Mouse (Mus musculus): ENCODE measurements at regions not wholly inside any gene's neighbourhood (a gene's known extent, or its start where the extent isn't known, plus 50 kb on each side); places are given as distances from the start of the nearest gene placed in this dataset.

- H3K4me2 ChIP-seq (ENCODE audit: low read depth, low read length), result no peak overlapping the region
- no peak overlapping the region for H3K9ac ChIP-seq (replicated peaks)
- H3K27ac ChIP-seq (ENCODE audit: low read depth), result no peak overlapping the region
- H3K9me3 ChIP-seq (ENCODE audit: low read length), result no peaks in the 10 kb centered on the region
- no peaks in the 10 kb centered on the region for H3K36me3 ChIP-seq (replicated peaks; ENCODE audit: insufficient read depth, low read length)
- TF ChIP-seq EP300 (IDR thresholded peaks at IDR 0.05; ENCODE audit: low read depth), result no peak
- 72% methylated on average over 2 of the region's 2 CpGs for WGBS (ENCODE audit: insufficient replicate concordance)
- H3K27me3 ChIP-seq (ENCODE audit: insufficient read depth, low read length), result no peaks in the 10 kb centered on the region
- ATAC-seq (no peak), DNase-seq (no peak)
- no peaks in the 10 kb centered on the region for H3K4me1 ChIP-seq (ENCODE audit: insufficient read depth)
- H3K4me3 ChIP-seq (ENCODE audit: low read depth, low read length), result no peak overlapping the region
Observed at GRCm38 (mm10) chr4:84192301-84192700, 482.8 kb downstream of the Bnc2 start.

- ATAC-seq (no peak), DNase-seq (no peak)
- TF ChIP-seq CTCF (IDR thresholded peaks at IDR 0.05; ENCODE audit: low read depth) (0 out of 2 replicates have a peak, but pooled peaks have one; percentile 30), EP300 (IDR thresholded peaks at IDR 0.05; ENCODE audit: low read depth) (no peak)
- no peaks in the 10 kb centered on the region for H3K4me1 ChIP-seq (ENCODE audit: insufficient read depth)
- no peaks in the 10 kb centered on the region for H3K36me3 ChIP-seq (replicated peaks; ENCODE audit: insufficient read depth, low read length)
- H3K27ac ChIP-seq (ENCODE audit: low read depth), result no peak overlapping the region
- H3K4me3 ChIP-seq (ENCODE audit: low read depth, low read length), result no peak overlapping the region
- whole genome bisulfite sequencing (ENCODE audit: insufficient replicate concordance), result 79% methylated on average over 2 of the region's 2 CpGs
- no peaks in the 10 kb centered on the region for H3K9me3 ChIP-seq (ENCODE audit: low read length)
- H3K9ac ChIP-seq (replicated peaks), result no peak overlapping the region
- H3K27me3 ChIP-seq (ENCODE audit: insufficient read depth, low read length), result no peaks in the 10 kb centered on the region
- no peak overlapping the region for H3K4me2 ChIP-seq (ENCODE audit: low read depth, low read length)
Observed at GRCm38 (mm10) chr4:84196732-84197131, 478.3 kb downstream of the Bnc2 start.

GRCm38 (mm10) chr4:84198176-84198575, 476.9 kb downstream of the Bnc2 start:
- no peaks in the 10 kb centered on the region for H3K4me1 ChIP-seq (ENCODE audit: insufficient read depth)
- no peaks in the 10 kb centered on the region for H3K36me3 ChIP-seq (replicated peaks; ENCODE audit: insufficient read depth, low read length)
- no peak for DNase-seq
- H3K9ac ChIP-seq (replicated peaks), result no peak overlapping the region
- H3K27ac ChIP-seq (ENCODE audit: low read depth), result no peak overlapping the region
- no peak overlapping the region for H3K4me2 ChIP-seq (ENCODE audit: low read depth, low read length)
- TF ChIP-seq CTCF (IDR thresholded peaks at IDR 0.05; ENCODE audit: low read depth), result no peak
- TF ChIP-seq EP300 (IDR thresholded peaks at IDR 0.05; ENCODE audit: low read depth), result no peak
- no peak overlapping the region for H3K4me3 ChIP-seq (ENCODE audit: low read depth, low read length)
- H3K27me3 ChIP-seq (ENCODE audit: insufficient read depth, low read length), result no peaks in the 10 kb centered on the region
- ATAC-seq, result no peak
- WGBS (ENCODE audit: insufficient replicate concordance), result 76% methylated on average over 4 of the region's 4 CpGs
- H3K9me3 ChIP-seq (ENCODE audit: low read length), result no peaks in the 10 kb centered on the region

GRCm38 (mm10) chr4:84199181-84199656, 475.9 kb downstream of the Bnc2 start:
- Histone ChIP-seq H3K27ac (ENCODE audit: low read depth) (no peak overlapping the region), H3K27me3 (ENCODE audit: insufficient read depth, low read length) (no peaks in the 10 kb centered on the region), H3K4me2 (ENCODE audit: low read depth, low read length) (no peak overlapping the region), H3K4me1 (ENCODE audit: insufficient read depth) (no peaks in the 10 kb centered on the region), H3K36me3 (replicated peaks; ENCODE audit: insufficient read depth, low read length) (no peaks in the 10 kb centered on the region), H3K9ac (replicated peaks) (no peak overlapping the region), H3K4me3 (ENCODE audit: low read depth, low read length) (no peak overlapping the region), H3K9me3 (ENCODE audit: low read length) (no peaks in the 10 kb centered on the region)
- ATAC-seq (no peak), DNase-seq (no peak)
- no peak for TF ChIP-seq CTCF (IDR thresholded peaks at IDR 0.05; ENCODE audit: low read depth)
- no peak for TF ChIP-seq EP300 (IDR thresholded peaks at IDR 0.05; ENCODE audit: low read depth)
- 64% methylated on average over 9 of the region's 9 CpGs for WGBS (ENCODE audit: insufficient replicate concordance)

GRCm38 (mm10) chr4:84201001-84201400, 474.1 kb downstream of the Bnc2 start:
- Histone ChIP-seq H3K4me3 (ENCODE audit: low read depth, low read length) (no peak overlapping the region), H3K4me1 (ENCODE audit: insufficient read depth) (peaks cover 2% of the 10 kb centered on the region; the same call in 1 of the 2 replicates), H3K4me2 (ENCODE audit: low read depth, low read length) (no peak overlapping the region), H3K36me3 (replicated peaks; ENCODE audit: insufficient read depth, low read length) (no peaks in the 10 kb centered on the region), H3K9me3 (ENCODE audit: low read length) (no peaks in the 10 kb centered on the region), H3K27me3 (ENCODE audit: insufficient read depth, low read length) (no peaks in the 10 kb centered on the region), H3K27ac (ENCODE audit: low read depth) (no peak overlapping the region), H3K9ac (replicated peaks) (no peak overlapping the region)
- ATAC-seq, result no peak
- WGBS (ENCODE audit: insufficient replicate concordance), result 59% methylated on average over 3 of the region's 3 CpGs
- no peak for DNase-seq
- TF ChIP-seq CTCF (IDR thresholded peaks at IDR 0.05; ENCODE audit: low read depth), result no peak
- TF ChIP-seq EP300 (IDR thresholded peaks at IDR 0.05; ENCODE audit: low read depth), result no peak

GRCm38 (mm10) chr4:84202231-84202630, 472.8 kb downstream of the Bnc2 start:
- TF ChIP-seq EP300 (IDR thresholded peaks at IDR 0.05; ENCODE audit: low read depth) (no peak), CTCF (IDR thresholded peaks at IDR 0.05; ENCODE audit: low read depth) (no peak)

GRCm38 (mm10) chr4:84203680-84204079, 471.4 kb downstream of the Bnc2 start:
- no peak for ATAC-seq
- H3K36me3 ChIP-seq (replicated peaks; ENCODE audit: insufficient read depth, low read length), result no peaks in the 10 kb centered on the region
- no peak overlapping the region for H3K4me3 ChIP-seq (ENCODE audit: low read depth, low read length)
- no peak overlapping the region for H3K4me2 ChIP-seq (ENCODE audit: low read depth, low read length)
- H3K9me3 ChIP-seq (ENCODE audit: low read length), result no peaks in the 10 kb centered on the region
- DNase-seq, result no peak
- H3K27ac ChIP-seq (ENCODE audit: low read depth), result no peak overlapping the region
- TF ChIP-seq CTCF (IDR thresholded peaks at IDR 0.05; ENCODE audit: low read depth) (no peak), EP300 (IDR thresholded peaks at IDR 0.05; ENCODE audit: low read depth) (no peak)
- 44% methylated on average over 1 of the region's 1 CpGs for WGBS (ENCODE audit: insufficient replicate concordance)
- H3K4me1 ChIP-seq (ENCODE audit: insufficient read depth), result peaks cover 2% of the 10 kb centered on the region; the same call in 1 of the 2 replicates
- H3K27me3 ChIP-seq (ENCODE audit: insufficient read depth, low read length), result no peaks in the 10 kb centered on the region
- no peak overlapping the region for H3K9ac ChIP-seq (replicated peaks)

More at GRCm38 (mm10) chr4:84202231-84202630, 472.8 kb downstream of the Bnc2 start:
- no peak for ATAC-seq
- Histone ChIP-seq H3K36me3 (replicated peaks; ENCODE audit: insufficient read depth, low read length) (no peaks in the 10 kb centered on the region), H3K4me3 (ENCODE audit: low read depth, low read length) (no peak overlapping the region), H3K4me1 (ENCODE audit: insufficient read depth) (peaks cover 2% of the 10 kb centered on the region; the same call in 1 of the 2 replicates), H3K9ac (replicated peaks) (no peak overlapping the region), H3K27ac (ENCODE audit: low read depth) (no peak overlapping the region), H3K9me3 (ENCODE audit: low read length) (no peaks in the 10 kb centered on the region), H3K27me3 (ENCODE audit: insufficient read depth, low read length) (no peaks in the 10 kb centered on the region), H3K4me2 (ENCODE audit: low read depth, low read length) (no peak overlapping the region)
- no peak for DNase-seq
- WGBS (ENCODE audit: insufficient replicate concordance), result 61% methylated on average over 2 of the region's 2 CpGs

All from liver, postnatal 0 days (tissue).